Mouse (Mus musculus) hindbrain, embryonic 13.5 days (tissue): ENCODE results near the gene Osbpl8. TPM values are rescaled to one million over a fixed set of nuclear protein-coding genes. Genes with fewer than 3 reads are reported as not detected.

ENCODE experiments used
- ATAC-seq: fragments of 200-750 bp; cut with Nextera tagmentation; 2 replicates; pipeline ENCODE4 v1.8.0; 2017; ENCODE audit warnings: moderate TSS enrichment; ENCODE audit not compliant: low FRiP score
- H3K27ac ChIP-seq: fragments of 300-500 bp; sonication (generic); 2 replicates; pipeline ENCODE4 v1.5.1; 2015; ENCODE audit warnings: inconsistent platforms, mild to moderate bottlenecking, moderate library complexity
- H3K27me3 ChIP-seq: fragments of 300-500 bp; sonication (generic); 2 replicates; pipeline ENCODE4 v1.6.1; 2015; ENCODE audit warnings: mild to moderate bottlenecking, inconsistent platforms
- H3K36me3 ChIP-seq: fragments of 300-500 bp; sonication (generic); 2 replicates; pipeline ENCODE4 v1.6.1; 2015; ENCODE audit warnings: mild to moderate bottlenecking, inconsistent platforms
- H3K4me1 ChIP-seq: fragments of 300-500 bp; sonication (generic); replicated peaks from 2 replicates; pipeline ENCODE4 v1.6.1; 2015; ENCODE audit warnings: inconsistent platforms
- H3K4me2 ChIP-seq: fragments of 300-500 bp; sonication (generic); 2 replicates; pipeline ENCODE4 v1.6.1; 2015; ENCODE audit warnings: inconsistent platforms, mild to moderate bottlenecking, moderate library complexity
- H3K4me3 ChIP-seq: fragments of 300-500 bp; sonication (generic); 2 replicates; pipeline ENCODE4 v1.5.1; 2015; ENCODE audit warnings: mild to moderate bottlenecking, inconsistent platforms
- H3K9ac ChIP-seq: fragments of 300-500 bp; sonication (generic); 2 replicates; pipeline ENCODE4 v1.6.1; 2015; ENCODE audit warnings: mild to moderate bottlenecking, inconsistent platforms
- H3K9me3 ChIP-seq: fragments of 300-500 bp; sonication (generic); 2 replicates; pipeline ENCODE4 v1.6.1; 2016; ENCODE audit warnings: inconsistent platforms
- WGBS: fragments of 180-500 bp; shearing (Covaris S2); methylation state at CpG from one replicate; pipeline ENCODE4 v1.1.7; 2015; 5-methylcytosine and 5-hydroxymethylcytosine counted together
- polyA plus RNA-seq: library from polyadenylated mRNA; unstranded; fragments of >200 nt; fragmentation: Nextera tagmentation; extraction: Ambion mirVana; gene quantifications from 2 replicates; pipeline ENCODE4 v1.2.1, GENCODE M21; 2015

The Osbpl8 gene
- polyA plus RNA-seq, 1 experiment from 2014 or later, result 17.7 TPM

DNA sequence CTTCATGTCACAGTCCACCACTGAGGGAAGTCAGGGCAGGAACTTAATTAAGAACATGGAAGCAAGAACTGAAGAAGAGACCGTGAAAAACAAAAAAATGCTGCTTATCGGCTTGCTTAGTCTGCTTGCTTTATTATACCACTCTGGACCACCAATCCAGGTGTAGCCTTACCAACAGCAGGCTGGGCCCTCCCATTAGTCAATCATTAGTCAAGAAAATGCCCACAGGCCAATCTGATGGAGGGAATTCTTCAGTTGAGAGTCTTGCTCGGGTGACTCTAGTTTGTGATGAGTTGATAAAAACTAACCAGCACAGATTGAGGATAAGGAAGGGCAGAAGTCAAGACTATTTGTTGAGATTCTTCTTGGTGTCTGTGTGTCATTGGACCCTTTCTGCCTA is 93.7 kb downstream of the Osbpl8 start:
- Histone ChIP-seq H3K27ac (no peak overlapping the region), H3K9ac (no peak overlapping the region), H3K4me1 (no peaks in the 10 kb centered on the region), H3K36me3 (0 out of 2 replicates have a peak, but pooled peaks cover 10% of the 10 kb centered on the region), H3K9me3 (no peaks in the 10 kb centered on the region), H3K27me3 (no peaks in the 10 kb centered on the region), H3K4me2 (no peak overlapping the region), H3K4me3 (no peak overlapping the region)
- no peak for ATAC-seq
- WGBS, result 92% methylated on average over 3 of the region's 3 CpGs

- WGBS, result 85% methylated on average over 15 of the region's 15 CpGs
These were observed 107.1 kb downstream of the Osbpl8 start for GRCm38 (mm10) chr10:111271687-111272086.

DNA sequence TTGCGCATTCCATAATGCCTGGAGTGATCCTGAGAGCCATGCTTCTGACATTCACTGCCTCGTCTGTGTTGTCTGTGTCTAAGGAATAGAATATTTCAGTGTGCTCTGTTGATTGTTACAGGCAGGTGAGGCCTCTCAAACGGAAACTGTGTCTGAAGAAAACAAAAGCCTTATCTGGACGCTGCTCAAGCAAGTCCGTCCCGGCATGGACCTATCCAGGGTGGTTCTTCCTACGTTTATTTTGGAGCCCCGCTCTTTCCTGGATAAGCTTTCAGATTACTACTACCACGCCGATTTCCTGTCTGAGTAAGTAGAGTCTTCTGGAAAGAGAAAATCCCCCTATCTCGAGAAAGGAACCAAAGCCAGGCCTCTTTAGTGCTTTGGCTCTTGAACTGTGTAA is 108.4 kb downstream of the Osbpl8 start:
- ATAC-seq, result no peak
- H3K9ac ChIP-seq, result no peak overlapping the region
- H3K9me3 ChIP-seq, result no peaks in the 10 kb centered on the region
- H3K27me3 ChIP-seq, result no peaks in the 10 kb centered on the region
- H3K4me1 ChIP-seq, result peaks cover 9% of the 10 kb centered on the region; the same call in 1 of the 2 replicates
- H3K27ac ChIP-seq, result no peak overlapping the region
- H3K4me3 ChIP-seq, result no peak overlapping the region
- 82% methylated on average over 11 of the region's 11 CpGs for WGBS
- no peak overlapping the region for H3K4me2 ChIP-seq
- peaks cover 56% of the 10 kb centered on the region for H3K36me3 ChIP-seq

More at GRCm38 (mm10) chr10:111271687-111272086, 107.1 kb downstream of the Osbpl8 start:
- no peaks in the 10 kb centered on the region for H3K27me3 ChIP-seq
- H3K4me2 ChIP-seq, result no peak overlapping the region
- no peaks in the 10 kb centered on the region for H3K9me3 ChIP-seq
- no peak overlapping the region for H3K4me3 ChIP-seq
- peaks cover 9% of the 10 kb centered on the region; the same call in 1 of the 2 replicates for H3K4me1 ChIP-seq
- peaks cover 55% of the 10 kb centered on the region for H3K36me3 ChIP-seq
- no peak overlapping the region for H3K27ac ChIP-seq
- H3K9ac ChIP-seq, result no peak overlapping the region
- no peak for ATAC-seq

DNA sequence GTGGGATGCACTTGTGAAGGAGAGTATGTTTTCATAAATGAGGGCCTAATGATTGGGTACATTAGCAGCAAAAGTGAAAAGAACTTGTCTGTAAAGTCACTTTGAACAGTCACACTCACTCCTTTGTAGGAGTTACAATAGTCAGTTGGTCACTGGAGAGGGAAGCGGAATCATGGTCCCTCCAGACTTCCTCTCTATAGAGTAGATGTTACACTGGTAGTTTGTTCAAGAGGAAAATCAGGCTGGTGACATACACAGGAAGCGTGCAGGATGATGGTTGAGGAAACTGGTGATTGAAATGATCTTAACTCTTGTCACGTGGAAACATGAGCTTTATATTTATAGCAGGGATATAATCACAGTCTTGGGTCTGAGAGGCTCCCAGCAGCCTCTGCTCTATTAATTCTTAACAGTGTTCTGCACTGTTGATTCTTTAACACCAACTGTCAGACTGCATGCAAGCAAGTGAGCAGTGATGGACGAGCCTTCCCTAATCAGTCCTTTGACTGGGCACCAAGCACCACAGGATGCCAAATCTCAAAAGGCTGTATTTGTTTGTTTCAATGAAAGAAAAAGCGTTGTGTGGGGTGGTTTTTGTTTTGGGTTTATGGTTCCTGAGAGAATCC is 109.0 kb downstream of the Osbpl8 start:
- Histone ChIP-seq H3K9me3 (no peaks in the 10 kb centered on the region), H3K9ac (no peak overlapping the region), H3K27ac (no peak overlapping the region), H3K36me3 (peaks cover 55% of the 10 kb centered on the region), H3K27me3 (no peaks in the 10 kb centered on the region), H3K4me3 (no peak overlapping the region), H3K4me2 (no peak overlapping the region), H3K4me1 (peaks cover 9% of the 10 kb centered on the region; the same call in 1 of the 2 replicates)
- WGBS, result 31% methylated on average over 5 of the region's 5 CpGs
- ATAC-seq, result peak; percentile 75

DNA sequence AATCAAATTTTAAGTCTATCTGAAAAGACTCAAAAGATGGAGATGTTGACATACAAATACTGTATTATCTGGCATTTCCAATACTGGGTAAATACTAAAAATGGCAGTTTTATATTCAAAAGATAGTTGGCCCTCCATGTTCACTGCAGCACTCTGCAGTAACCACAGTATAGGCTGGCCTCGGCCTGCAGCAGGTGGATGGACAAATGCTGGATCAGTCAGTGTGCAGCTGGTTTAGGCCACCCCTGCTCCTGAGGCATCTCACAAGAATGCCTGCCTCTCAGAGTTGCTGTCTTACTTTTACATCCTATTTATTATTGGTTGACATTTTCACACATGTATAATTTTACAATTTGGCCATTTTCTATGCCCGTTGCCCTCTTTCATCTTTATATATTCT is 111.3 kb downstream of the Osbpl8 start:
- no peak overlapping the region for H3K27ac ChIP-seq
- ATAC-seq, result no peak
- no peaks in the 10 kb centered on the region for H3K27me3 ChIP-seq
- H3K36me3 ChIP-seq, result peaks cover 53% of the 10 kb centered on the region
- no peaks in the 10 kb centered on the region for H3K9me3 ChIP-seq
- H3K4me1 ChIP-seq, result peaks cover 7% of the 10 kb centered on the region; the same call in 1 of the 2 replicates
- 88% methylated on average over 2 of the region's 2 CpGs for WGBS
- no peak overlapping the region for H3K9ac ChIP-seq
- H3K4me2 ChIP-seq, result no peak overlapping the region
- H3K4me3 ChIP-seq, result no peak overlapping the region

DNA sequence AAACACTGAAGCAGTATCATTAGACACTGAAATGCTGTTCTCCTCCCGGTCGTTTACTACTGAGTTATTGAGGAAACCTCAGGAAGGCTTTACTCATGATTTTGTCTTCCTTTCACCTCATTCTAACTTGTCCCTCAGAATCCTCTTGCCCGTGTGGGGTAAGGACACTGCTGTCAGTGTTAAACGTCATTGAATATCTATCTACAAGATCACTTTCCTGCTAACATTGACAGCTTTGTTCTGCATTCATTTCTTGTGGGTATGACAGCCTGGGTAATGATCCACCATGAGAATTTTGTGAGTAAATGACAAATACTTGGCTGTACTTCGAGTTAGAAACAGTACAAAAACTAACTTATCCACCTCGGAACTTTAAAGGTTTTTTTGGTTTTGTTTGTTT is 133.1 kb downstream of the Osbpl8 start:
- H3K4me2 ChIP-seq, result peak overlapping the region; percentile 53
- 60% methylated on average over 6 of the region's 6 CpGs for WGBS
- H3K27me3 ChIP-seq, result no peaks in the 10 kb centered on the region
- no peak for ATAC-seq
- peaks cover 18% of the 10 kb centered on the region for H3K4me1 ChIP-seq
- no peaks in the 10 kb centered on the region for H3K9me3 ChIP-seq
- peak overlapping the region; percentile 81; the same call in 1 of the 2 replicates for H3K9ac ChIP-seq
- no peak overlapping the region; the same call in 1 of the 2 replicates for H3K27ac ChIP-seq
- H3K4me3 ChIP-seq, result peak overlapping the region; percentile 69
- H3K36me3 ChIP-seq, result peaks cover 6% of the 10 kb centered on the region

GRCm38 (mm10) chr10:111298140-111299098 is 133.9 kb downstream of the Osbpl8 start, which contains the start of gene Bbs10:
TSS of gene Bbs10 (plus strand) at chr10:111298679.
- Histone ChIP-seq H3K4me3 (peak within 1 kb of the TSS; percentile 69), H3K9ac (peak within 1 kb of the TSS; percentile 81), H3K27me3 (no peaks in the 10 kb centered on the region), H3K4me1 (peaks cover 18% of the 10 kb centered on the region), H3K27ac (peak within 1 kb of the TSS; percentile 96), H3K36me3 (peaks cover 4% of the 10 kb centered on the region), H3K4me2 (peak within 1 kb of the TSS; percentile 53), H3K9me3 (no peaks in the 10 kb centered on the region)
- 1% methylated on average over 52 of the region's 54 CpGs for WGBS
- peak; percentile 100 for ATAC-seq

DNA sequence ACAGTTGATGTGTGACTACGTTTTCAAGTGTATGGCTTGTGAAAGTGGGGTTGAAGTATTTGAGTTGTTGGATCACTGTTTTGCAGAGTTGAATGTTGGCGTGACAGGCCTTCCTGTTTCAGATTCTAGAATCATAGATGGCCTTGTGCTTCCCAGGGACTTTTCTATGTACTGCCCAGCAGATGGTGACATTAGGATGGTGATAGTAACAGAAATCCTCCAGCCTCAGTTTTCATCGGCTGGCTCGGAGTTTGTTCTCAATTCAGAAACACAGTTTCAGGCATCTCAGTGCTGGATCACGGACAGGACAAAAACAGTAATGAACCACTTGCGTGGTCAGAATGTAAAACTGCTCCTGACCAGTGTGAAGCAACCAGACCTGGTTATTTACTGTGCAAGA is 135.0 kb downstream of the Osbpl8 start:
- Histone ChIP-seq H3K4me2 (peak overlapping the region; percentile 53), H3K9ac (peak overlapping the region; percentile 81), H3K27ac (no peak overlapping the region; the same call in 1 of the 2 replicates), H3K27me3 (no peaks in the 10 kb centered on the region), H3K4me3 (no peak overlapping the region), H3K4me1 (peaks cover 18% of the 10 kb centered on the region), H3K36me3 (peaks cover 3% of the 10 kb centered on the region; the same call in 1 of the 2 replicates), H3K9me3 (no peaks in the 10 kb centered on the region)
- WGBS, result 82% methylated on average over 6 of the region's 6 CpGs
- no peak for ATAC-seq

DNA sequence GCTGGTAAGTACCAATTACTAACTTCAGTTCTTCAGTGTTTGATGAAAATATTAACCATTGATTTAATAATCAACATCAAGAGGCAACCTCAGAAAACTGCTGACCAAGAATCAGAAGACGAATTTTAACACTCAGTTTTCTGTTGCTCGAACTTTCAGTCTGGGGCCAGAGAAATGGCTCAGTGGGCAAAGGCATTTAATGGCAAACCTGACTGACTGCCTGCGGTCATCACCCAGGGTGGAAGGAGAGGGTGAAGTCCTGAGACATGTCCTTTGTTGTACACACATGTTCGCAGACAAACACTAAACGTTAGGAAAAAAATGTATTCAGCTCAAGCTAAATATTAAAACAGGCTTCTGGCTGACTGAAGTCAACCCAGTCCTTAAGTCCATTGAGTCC is 136.5 kb downstream of the Osbpl8 start:
- Histone ChIP-seq H3K4me1 (peaks cover 18% of the 10 kb centered on the region), H3K4me3 (no peak overlapping the region), H3K36me3 (peaks cover 3% of the 10 kb centered on the region; the same call in 1 of the 2 replicates), H3K9me3 (no peaks in the 10 kb centered on the region), H3K27me3 (no peaks in the 10 kb centered on the region), H3K4me2 (no peak overlapping the region), H3K9ac (no peak overlapping the region), H3K27ac (no peak overlapping the region)
- no peak for ATAC-seq
- 94% methylated on average over 5 of the region's 5 CpGs for WGBS

DNA sequence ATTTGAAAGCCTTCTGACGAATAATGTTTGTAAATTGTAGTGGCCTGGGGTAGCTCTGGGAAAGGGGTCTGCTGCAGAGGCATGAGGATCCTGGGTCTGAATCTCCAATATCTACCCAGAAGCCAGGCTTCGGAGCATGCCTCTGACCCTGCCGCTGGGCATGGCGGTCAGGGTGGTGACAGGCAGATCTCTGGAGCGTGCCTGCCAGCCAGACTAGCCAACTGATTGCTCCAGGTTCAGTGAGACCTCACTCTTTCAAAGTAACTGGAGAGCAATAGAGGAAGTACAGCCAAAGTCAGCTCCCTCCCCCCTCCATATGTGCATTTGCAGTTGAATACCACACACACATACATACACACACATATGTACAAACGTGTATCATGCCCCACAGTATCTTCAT is 137.9 kb downstream of the Osbpl8 start:
- Histone ChIP-seq H3K27ac (no peak overlapping the region), H3K4me2 (no peak overlapping the region), H3K4me1 (peaks cover 18% of the 10 kb centered on the region), H3K9me3 (no peaks in the 10 kb centered on the region), H3K4me3 (no peak overlapping the region), H3K36me3 (peaks cover 3% of the 10 kb centered on the region; the same call in 1 of the 2 replicates), H3K27me3 (no peaks in the 10 kb centered on the region), H3K9ac (no peak overlapping the region)
- ATAC-seq, result no peak
- 92% methylated on average over 6 of the region's 6 CpGs for WGBS

DNA sequence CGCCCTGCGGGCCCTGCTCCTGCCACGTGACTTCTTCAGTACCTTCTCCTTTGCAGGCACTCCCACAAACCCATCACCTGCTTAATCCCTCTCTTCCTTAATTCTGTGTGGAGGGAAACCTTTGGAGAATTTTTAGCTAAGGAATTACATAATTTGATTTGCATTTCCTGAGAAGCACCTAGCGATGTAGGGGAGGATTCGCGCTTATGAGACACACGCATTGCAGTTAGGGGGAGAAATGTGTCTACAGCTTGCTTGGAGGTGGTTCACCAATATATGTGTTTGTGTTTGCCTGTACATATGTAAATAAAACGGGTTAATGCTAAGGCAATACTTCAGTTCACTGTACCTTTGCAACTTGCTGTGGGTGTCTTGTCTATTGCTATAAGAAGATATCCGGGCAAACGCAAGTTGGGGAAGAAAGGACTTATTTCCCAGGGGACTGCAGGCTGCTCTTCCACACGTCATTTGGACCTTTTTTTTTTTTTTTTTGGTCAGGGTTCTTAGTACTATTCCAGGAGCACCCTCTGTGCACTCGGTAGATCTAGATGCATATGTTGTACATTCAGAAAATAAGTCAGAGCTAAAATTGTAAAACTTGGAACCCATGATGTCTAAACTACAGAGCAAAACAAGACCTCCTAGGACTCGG is 144.4 kb downstream of the Osbpl8 start:
- Histone ChIP-seq H3K27ac (no peak overlapping the region), H3K4me1 (no peaks in the 10 kb centered on the region), H3K9me3 (no peaks in the 10 kb centered on the region), H3K4me3 (no peak overlapping the region), H3K27me3 (no peaks in the 10 kb centered on the region), H3K36me3 (no peaks in the 10 kb centered on the region), H3K9ac (no peak overlapping the region), H3K4me2 (no peak overlapping the region)
- ATAC-seq, result no peak
- 94% methylated on average over 13 of the region's 13 CpGs for WGBS

GRCm38 (mm10) chr10:111313282-111313681 is 148.7 kb downstream of the Osbpl8 start:
- H3K4me3 ChIP-seq, result no peak overlapping the region
- 81% methylated on average over 6 of the region's 6 CpGs for WGBS
- no peaks in the 10 kb centered on the region for H3K9me3 ChIP-seq
- H3K27ac ChIP-seq, result no peak overlapping the region
- no peak for ATAC-seq
- no peaks in the 10 kb centered on the region for H3K36me3 ChIP-seq
- no peaks in the 10 kb centered on the region for H3K4me1 ChIP-seq
- no peaks in the 10 kb centered on the region for H3K27me3 ChIP-seq
- no peak overlapping the region for H3K4me2 ChIP-seq
- no peak overlapping the region for H3K9ac ChIP-seq
